Mouse (Mus musculus) gastrocnemius, postnatal 36 days (tissue): Measurements from ENCODE around the gene Ttll9. TPM values are rescaled to one million over a fixed set of nuclear protein-coding genes. Genes with fewer than 3 reads are reported as not detected.

Source experiments
- DNase-seq, 2 experiments: peaks; one replicate each; pipeline ENCODE4 v3.0.0; 2022
- intact Hi-C: fragments of 180-260 bp; cut with DNase I; formaldehyde crosslinking; loops from one replicate; pipeline ENCODE4 v1.15.1; 2025
- long read RNA-seq, 2 experiments: library from polyadenylated mRNA; stranded (forward); transcript quantifications; one replicate each; pipeline ENCODE4 v2.0.0; 2021
- total RNA-seq, 2 experiments: library from RNA; stranded (reverse); gene quantifications; 2 replicates each; pipeline ENCODE4 v1.2.3; 2021

Gene Ttll9
- not detected for total RNA-seq
- long read RNA-seq, experiment 1 = 0 reads
- long read RNA-seq, experiment 2 = 0 reads

DNA sequence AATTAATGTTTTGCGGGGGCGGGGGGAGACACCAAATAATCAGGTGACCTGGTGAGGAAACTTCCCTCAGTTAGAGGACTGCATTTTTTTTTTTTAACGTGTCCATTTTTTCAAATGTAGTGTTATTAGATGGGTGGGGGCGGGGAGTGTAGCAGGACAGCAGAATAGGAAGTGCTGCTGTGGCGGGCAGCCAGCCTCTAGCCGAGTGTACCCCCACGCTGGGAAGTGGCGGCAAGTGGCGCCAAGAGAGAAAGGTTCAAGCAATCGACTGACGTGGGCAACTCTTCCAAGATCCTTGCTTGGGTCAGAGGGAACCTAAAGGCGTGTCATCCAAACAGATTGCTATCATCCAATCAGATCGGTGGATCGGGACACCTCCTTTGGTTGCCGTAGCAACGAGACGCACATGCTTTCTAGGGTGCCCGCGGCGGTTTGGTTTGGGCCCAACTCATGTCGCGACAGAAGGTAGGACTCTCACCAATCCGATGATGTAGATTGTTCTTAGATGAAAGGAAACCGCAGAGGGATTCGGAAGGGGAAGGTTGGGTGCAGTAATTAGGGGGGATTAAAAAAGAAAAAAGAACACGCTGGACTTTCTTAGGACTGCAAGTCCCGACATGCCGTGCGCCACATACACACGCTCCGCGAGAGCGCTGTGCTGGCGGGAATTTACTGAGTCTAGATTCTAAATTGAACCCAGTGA lies at the start of gene Ttll9:
Gene Ttll9 (plus strand): TSS at position 395 of the 703 bp plus-strand sequence.
- intact Hi-C loops = no loop called here
- DNase-seq = peak; percentile 43

DNA sequence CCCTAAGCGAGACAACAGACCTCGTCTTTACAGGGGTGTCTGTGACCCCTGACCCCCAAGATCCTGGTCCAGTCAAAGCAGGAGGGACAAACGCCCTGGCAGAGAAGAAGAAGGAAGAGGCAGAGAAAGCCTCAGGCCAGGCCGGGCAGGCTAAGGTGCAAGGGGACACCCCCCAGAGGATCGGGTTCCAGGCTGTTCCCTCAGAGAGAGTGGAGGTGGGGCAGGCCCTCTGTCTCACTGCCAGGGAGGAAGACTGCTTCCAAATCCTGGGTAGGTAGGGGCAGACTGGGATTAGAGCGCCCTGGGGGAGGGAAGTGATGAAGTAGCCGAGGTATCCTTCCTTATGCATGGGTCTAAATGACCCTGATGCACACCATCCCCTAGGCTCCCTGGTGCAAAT lies 48.8 kb upstream of the Ttll9 start:
- DNase-seq = peak; percentile 54 to 70
- intact Hi-C loops = no loop called here

DNA sequence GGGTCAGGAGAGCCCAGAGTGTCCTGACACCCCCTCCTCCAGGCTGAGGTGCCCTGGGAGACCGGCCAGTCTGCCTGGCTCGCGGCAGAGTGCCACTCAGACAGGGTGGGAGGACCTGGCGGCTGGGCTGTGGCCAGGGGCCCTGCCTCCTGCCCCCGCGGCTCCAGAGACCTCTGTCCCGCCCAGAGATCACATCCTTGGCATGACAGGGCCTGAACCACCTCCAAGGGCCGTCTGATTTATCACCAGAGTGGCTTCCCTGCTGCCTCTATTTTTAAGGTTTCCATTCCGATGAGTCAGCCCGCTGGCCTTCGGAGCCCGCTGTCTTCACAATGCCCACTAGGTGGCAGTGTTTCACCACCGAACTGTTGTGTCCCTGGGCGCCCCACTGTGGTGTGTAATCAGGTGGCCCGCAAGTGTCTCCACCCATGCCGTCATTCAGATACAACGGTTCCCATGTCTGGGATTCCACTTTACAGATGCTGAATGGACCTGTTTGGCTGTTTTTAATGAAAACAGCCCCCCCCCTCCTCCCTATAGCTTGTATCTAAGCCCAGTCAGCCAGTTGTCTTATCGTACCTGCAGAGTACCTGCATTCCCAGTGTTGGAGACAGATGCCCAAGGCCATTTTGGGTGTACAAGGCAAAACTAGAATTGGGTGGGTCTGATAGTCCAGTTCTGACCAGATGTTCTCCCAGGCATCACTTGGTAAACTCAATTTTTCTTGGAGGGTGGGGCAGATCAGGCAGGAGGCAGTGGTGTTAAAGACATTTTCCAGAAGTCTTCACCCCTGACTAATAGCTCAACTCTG lies 47.8 kb upstream of the Ttll9 start:
- intact Hi-C loops = no loop called here
- DNase-seq = peak; percentile 87 to 88

DNA sequence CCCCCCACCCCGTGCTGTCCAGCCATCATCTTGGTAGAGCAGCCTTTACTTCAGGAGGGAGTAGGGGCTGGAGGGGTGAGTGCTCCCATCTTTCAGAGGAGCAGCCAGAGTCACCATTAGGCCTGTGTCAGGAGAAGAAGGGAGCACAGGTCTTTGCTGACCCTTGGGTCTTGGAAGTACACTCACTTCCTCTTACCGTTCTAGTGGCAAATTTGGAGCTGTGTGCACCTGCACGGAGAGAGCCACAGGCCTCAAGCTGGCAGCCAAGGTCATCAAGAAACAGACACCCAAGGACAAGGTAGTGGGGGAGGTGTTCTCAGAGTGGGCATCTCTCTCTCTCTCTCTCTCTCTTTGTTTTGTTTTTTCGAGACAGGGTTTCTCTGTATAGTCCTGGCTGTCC lies 46.8 kb upstream of the Ttll9 start:
- no peak for DNase-seq
- intact Hi-C loops = no loop called here

DNA sequence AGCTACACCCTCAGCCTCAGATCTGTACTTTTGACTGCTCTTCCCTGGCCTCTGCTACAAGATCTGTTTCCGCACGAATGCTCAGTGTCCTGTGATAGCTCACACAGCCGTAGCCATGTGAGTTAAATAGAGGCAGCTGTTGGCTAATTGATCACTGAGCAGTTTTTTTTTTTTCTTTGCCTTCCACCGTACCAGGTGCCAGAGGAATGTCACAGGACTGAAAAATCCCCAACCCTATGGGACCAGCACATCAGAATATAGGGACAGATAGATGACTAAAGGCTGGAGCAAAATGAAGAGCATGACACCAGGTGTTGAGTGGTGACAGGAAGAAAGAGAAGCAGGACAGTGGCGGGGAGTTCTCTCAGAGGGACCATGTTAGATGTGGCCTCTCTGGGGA lies 46.2 kb upstream of the Ttll9 start:
- intact Hi-C loops = no loop called here
- DNase-seq = no peak

DNA sequence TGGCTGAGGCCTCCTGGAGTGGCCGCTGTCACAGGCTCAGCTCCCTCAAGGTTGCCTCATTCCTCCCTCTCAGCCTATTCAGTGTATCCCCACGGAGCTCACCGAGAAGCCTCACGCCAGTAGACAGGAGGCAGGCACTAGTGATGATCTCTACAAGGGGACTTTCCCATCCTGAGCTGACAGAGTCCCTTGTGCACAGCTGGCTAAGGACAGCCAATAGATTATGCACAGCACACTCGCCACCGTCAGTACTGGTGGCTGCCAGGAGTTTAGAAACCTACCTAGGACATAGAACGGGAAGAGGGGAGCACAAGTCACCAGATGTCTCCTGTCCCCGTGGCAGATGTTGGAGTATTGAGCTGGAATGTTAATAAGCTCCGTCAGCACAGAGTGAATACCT lies 44.6 kb upstream of the Ttll9 start:
- intact Hi-C loops = no loop called here
- DNase-seq = no peak

GRCm38 (mm10) chr2:152922376-152922775 lies 39.9 kb upstream of the Ttll9 start:
- intact Hi-C loops = no loop called here
- DNase-seq = no peak

DNA sequence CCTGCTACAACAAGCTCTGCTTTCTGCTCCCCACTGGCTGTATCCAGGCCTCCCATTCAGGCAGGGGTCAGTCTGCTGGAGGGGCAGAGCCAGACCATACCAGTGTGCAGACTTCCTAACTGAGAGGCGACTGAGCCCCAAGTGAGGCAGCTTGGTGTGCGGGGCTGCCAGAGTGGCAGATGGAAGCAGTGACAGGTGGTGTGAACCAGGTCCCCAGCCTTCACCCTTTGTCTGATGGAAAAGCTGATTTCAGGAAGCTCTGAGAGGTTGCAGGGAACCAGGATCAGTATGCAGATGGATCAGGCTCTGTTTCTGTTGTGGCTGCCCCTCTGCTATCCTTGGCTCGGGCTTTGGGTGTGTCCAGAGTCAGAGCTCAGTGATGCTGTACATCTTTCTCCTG lies 38.7 kb upstream of the Ttll9 start:
- intact Hi-C loops = no loop called here
- no peak for DNase-seq

GRCm38 (mm10) chr2:152924128-152924527 lies 38.2 kb upstream of the Ttll9 start:
- no peak for DNase-seq
- intact Hi-C loops = no loop called here

DNA sequence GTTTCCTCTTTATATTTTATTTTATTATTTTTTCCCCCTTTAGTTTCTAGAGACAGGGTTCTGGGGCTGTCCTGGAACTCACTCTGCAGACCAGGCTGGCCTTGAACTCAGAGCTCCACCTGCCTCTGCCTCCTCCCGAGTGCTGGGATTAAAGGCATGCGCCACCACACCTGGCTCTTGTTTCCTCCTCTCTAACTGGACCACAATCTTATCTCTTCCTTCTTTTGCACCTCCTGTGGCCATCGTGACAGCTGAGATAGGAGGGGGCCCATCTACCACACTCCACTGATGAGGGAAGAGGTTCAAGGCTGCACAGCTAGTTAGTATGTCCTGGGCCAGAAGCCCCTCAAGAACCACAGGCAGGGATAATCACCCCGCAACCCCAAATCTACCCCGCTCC lies 37.7 kb upstream of the Ttll9 start:
- no peak for DNase-seq
- intact Hi-C loops = no loop called here

DNA sequence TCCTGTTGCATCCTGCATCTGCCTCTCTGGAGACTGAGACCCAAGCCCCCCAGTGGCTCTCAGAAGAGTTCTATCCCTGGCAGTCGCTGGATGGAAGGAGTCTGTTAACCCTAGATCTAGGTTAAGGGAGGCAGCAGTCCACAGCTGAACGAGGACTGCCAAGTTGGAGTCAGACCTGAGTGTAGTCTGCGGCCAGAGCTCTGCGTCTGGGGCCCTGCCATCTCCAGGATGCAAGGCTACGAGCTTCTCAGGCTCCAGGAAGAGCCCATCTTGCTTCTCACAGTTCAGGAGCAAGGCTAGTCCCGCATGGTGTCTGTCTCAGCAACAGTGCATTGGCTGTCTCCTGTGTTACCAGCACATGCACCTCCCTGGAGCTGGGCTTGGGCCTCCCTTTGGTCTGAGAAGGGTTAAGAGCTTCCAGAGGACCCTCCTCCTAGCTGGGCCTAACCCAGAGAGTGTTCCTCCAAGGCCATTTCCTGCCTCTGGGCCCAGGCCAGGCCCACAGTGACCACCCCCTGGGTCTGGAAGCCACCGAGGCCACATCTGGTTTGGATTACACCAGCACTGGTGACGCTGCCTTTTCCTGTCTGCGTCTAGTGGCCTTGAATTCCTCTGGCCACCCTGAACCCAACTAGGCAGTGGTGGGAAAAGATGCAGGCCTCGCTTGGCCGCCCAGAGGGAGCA lies 37.0 kb upstream of the Ttll9 start:
- peak; percentile 77 to 80 for DNase-seq
- intact Hi-C loops = no loop called here

DNA sequence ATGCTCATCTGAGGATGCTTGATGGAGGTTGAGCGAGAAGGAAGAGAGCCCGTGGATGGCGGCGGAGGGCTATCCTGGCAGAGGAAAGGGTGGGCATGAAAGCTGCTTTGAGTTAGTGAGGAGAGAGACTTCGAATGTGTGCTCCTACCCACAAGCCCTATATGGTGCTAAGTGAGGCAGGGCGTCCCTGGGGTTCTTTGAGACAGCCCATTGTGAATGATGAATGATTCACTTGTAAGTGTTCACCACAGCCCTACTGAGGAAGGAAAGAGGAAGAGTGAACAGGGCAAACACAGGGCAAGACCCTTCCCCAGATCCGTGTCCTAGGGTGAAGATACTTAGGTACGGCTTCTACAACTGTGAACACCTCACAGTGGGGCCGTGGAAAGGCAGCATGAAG lies 35.4 kb upstream of the Ttll9 start:
- no peak for DNase-seq
- intact Hi-C loops = no loop called here

DNA sequence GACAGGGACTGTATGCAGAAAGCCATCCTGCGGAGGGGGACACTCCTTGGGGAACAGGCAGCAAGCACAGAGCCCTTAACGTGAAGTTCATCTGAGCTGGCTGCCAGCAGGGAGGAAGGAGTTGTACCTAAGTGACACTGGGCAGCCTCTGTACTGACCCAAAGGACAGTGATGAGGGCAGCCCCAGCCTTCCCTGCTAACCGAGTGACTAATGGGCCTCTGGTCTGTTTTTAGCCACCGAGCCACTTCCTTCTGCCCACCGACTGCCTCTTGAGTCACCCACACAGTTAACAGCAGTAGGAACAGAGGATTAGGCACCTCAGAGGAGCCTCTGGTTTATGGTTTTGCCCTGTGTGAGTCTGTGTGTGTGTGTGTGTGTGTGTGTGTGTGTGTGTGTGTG lies 34.9 kb upstream of the Ttll9 start:
- intact Hi-C loops = no loop called here
- DNase-seq = no peak

GRCm38 (mm10) chr2:152928219-152928987 lies 33.9 kb upstream of the Ttll9 start:
- intact Hi-C loops = no loop called here
- DNase-seq = no peak

DNA sequence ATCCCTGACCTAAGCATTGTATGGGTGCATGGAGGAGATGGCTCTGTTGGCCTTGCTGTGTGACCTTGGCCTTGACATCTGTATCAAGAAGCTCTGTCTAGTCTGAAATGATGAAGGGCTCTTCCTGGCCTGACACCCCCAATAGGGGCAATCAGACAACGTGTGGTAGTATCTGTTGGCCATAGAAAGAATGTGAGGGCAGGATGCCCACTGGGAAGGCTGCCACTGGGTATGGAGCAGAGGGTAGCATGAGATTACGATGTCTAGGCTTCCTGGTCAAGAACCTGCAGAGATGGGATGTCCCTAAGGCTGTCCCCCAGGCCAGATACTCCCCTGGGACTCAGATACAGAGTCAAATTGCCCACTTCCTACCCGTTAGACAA lies 33.3 kb upstream of the Ttll9 start:
- no peak for DNase-seq
- intact Hi-C loops = no loop called here

GRCm38 (mm10) chr2:152930276-152930675 lies 32.0 kb upstream of the Ttll9 start:
- intact Hi-C loops = loop anchor here (5.0 kb wide), 1 partner anchor 238 kb away; no protein-coding TSS in a partner anchor
- DNase-seq = peak in 1 of 2 experiments; percentile 55

GRCm38 (mm10) chr2:152931456-152932160 lies 30.7 kb upstream of the Ttll9 start:
- no peak for DNase-seq
- intact Hi-C loops = loop anchor here (5.0 kb wide), 1 partner anchor 239 kb away; no protein-coding TSS in a partner anchor

DNA sequence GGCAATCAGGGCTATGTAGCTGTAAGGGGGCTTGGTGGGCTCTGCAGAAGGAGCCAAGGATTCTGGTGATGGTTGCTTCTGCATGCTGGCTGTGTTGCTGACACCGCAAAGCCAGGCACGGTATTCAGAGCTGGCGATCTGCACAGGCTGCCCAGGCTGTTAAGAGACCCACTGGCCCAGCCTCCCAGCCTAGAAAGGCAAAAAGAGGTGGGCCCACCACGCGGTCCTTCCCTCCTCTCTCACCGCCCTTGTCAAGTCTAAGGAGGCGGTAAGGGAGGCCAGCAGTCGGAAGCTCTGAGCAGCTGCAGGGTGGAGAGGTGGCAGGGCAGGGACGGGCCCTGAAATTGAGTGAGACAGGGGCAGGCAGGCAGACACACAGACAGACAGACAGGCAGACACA lies 29.2 kb upstream of the Ttll9 start, which contains the start of gene Foxs1:
Gene Foxs1 (minus strand): TSS at position 161 of the 400 bp plus-strand sequence.
- intact Hi-C loops = loop anchor here (5.0 kb wide), 1 partner anchor 241 kb away; no protein-coding TSS in a partner anchor
- DNase-seq = peak in 1 of 2 experiments; percentile 51

GRCm38 (mm10) chr2:152933614-152934013 lies 28.7 kb upstream of the Ttll9 start:
- intact Hi-C loops = loop anchor here (5.0 kb wide), 1 partner anchor 241 kb away; no protein-coding TSS in a partner anchor
- peak; percentile 57 to 76 for DNase-seq
